Mouse (Mus musculus) megakaryocyte, adult 5-6 weeks (primary cell): ENCODE results near the gene 4933415A04Rik. TPM values are rescaled to one million over a fixed set of nuclear protein-coding genes. Genes with fewer than 3 reads are reported as not detected.

ENCODE experiments used
- ATAC-seq: 2 replicates; pipeline ENCODE4 v1.8.0; 2016; ENCODE audit warnings: mild to moderate bottlenecking, inconsistent platforms; ENCODE audit not compliant: poor library complexity, severe bottlenecking
- total RNA-seq, 2 experiments: library from RNA; stranded (forward) in 1 of 2; stranded (reverse) in 1 of 2; fragments of 153-499, 151-499 nt in 1 of 2; fragments of 221-1000, 200-1000 nt in 1 of 2; gene quantifications; 2 replicates each; pipeline versions ENCODE4 v1.2.3 to v1.2.4; 2015 to 2017

4933415A04Rik gene
- total RNA-seq, 2 experiments from 2014 or later, result not detected

GRCm38 (mm10) chr11:43626927-43627645 lies 40.2 kb downstream of the 4933415A04Rik start:
- no peak for ATAC-seq

- ATAC-seq, result no peak
These were observed 44.8 kb downstream of the 4933415A04Rik start for GRCm38 (mm10) chr11:43631645-43632044.

GRCm38 (mm10) chr11:43632566-43632965 lies 45.7 kb downstream of the 4933415A04Rik start:
- peak; percentile 85 for ATAC-seq

DNA sequence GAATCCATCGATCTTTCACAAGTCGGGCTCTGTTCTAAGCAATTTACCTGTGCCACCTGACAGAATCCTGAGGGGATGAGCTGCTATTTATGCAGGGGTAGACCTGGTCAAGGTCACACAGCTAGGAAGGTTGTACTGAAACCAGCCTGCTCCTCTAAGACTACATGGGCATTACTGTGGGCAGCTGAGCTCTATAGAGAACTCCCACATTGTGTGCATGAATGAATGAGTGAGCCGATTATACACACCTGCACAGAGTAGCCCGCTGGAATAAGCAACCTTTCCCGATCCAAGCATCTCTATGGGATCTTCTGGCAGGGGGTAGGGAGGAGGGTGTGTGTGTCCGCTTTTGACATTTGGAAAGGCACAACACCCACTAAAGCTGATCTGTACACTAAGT lies 46.3 kb downstream of the 4933415A04Rik start:
- no peak for ATAC-seq

DNA sequence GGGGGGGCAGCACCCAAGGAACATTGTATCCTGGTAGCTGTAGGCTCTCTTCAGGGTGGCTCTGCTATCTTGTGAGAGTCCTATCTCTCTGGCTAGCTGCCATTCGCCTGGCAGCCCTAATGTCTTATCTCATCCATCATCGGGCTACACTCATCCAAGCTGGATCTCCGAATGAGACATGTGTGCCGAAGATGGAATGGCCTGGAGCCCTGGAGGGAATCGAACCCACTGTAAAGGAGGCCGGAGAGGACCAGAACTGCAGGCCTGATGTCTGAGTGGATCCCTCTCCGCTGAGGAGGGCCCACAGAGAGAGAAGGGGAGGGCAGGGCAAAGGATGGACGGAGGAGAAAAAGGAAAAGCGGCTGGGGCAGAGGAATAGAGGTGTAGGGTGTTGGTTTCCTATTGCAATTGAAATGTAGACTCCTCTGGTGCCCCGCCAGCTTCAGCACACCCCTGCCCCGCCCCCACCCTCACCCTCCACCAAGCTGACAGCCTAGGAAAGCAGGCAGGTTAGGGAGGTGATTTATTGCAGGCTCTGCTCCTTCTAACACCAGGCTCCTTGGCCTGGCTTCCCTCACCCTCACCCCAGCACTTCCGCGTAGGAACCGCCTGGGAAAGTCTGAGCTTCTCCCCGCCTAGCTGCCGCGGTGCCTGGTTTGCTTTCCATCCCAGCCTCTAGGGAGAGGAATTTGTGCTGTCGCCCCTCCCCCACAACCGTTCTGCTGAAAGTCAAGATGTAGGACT lies 47.0 kb downstream of the 4933415A04Rik start:
- ATAC-seq, result peak; percentile 41; the same call in 1 of the 2 replicates

DNA sequence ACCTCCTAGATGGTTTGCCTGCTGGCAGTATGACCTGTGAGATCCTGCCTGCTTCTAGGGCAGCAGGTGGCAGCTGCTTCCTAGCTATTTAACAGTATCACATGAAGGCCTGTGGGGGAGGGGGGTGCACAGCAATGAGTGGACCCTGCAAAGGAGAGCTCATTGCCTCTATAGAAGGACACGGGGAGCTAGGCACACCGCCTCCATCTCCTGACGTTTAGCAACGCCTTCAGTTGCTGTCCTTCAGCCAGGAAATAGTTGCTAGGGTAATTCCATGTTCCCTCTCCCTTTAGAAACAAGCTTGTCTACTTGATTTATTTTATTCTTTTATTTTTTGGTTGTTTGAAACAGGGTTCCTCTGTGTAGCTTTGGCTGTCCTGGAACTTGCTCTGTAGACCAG lies 49.9 kb downstream of the 4933415A04Rik start:
- ATAC-seq, result no peak

- no peak for ATAC-seq
These were observed 51.6 kb downstream of the 4933415A04Rik start for GRCm38 (mm10) chr11:43638486-43638885.

Other genes with a start within 250 kb of the 4933415A04Rik start
- 49.1 and 49.6 TPM in 2 replicates for gene Pttg1, start 160.8 kb upstream of the 4933415A04Rik start, total RNA-seq (2015)
- gene Pttg1, start 160.8 kb upstream of the 4933415A04Rik start, total RNA-seq (2017), result 40.5 and 44.4 TPM in 2 replicates
- 25.9 and 36.3 TPM in 2 replicates for gene Slu7, start 153.3 kb upstream of the 4933415A04Rik start, total RNA-seq (2015)
- 74.2 and 77.7 TPM in 2 replicates for gene Slu7, start 153.3 kb upstream of the 4933415A04Rik start, total RNA-seq (2017)
- gene C1qtnf2, start 112.8 kb upstream of the 4933415A04Rik start, total RNA-seq (2015), result not detected in 2 replicates
- gene C1qtnf2, start 112.8 kb upstream of the 4933415A04Rik start, total RNA-seq (2017), result not detected in 2 replicates
- gene Ccnjl, start 58.3 kb upstream of the 4933415A04Rik start, total RNA-seq (2015), result not detected in 2 replicates
- gene Ccnjl, start 58.3 kb upstream of the 4933415A04Rik start, total RNA-seq (2017), result not detected in 2 replicates
- gene Fabp6, start 14.5 kb downstream of the 4933415A04Rik start, total RNA-seq (2015), result not detected in 2 replicates
- not detected in 2 replicates for gene Fabp6, start 14.5 kb downstream of the 4933415A04Rik start, total RNA-seq (2017)
- 28.9 and 29.2 TPM in 2 replicates for gene Pwwp2a, start 95.0 kb downstream of the 4933415A04Rik start, total RNA-seq (2015)
- gene Pwwp2a, start 95.0 kb downstream of the 4933415A04Rik start, total RNA-seq (2017), result 21.5 and 21.9 TPM in 2 replicates
- gene Ttc1, start 161.0 kb downstream of the 4933415A04Rik start, total RNA-seq (2015), result 32.1 and 37.8 TPM in 2 replicates
- gene Ttc1, start 161.0 kb downstream of the 4933415A04Rik start, total RNA-seq (2017), result 56.4 and 65.2 TPM in 2 replicates